Mouse (Mus musculus) intestine, postnatal 0 days (tissue): ENCODE data around the gene Sec1. TPM values are rescaled to one million over a fixed set of nuclear protein-coding genes. Genes with fewer than 3 reads are reported as not detected.
"Not testable (repeated sequence)": the region's sequence is repeated elsewhere in the genome, so short reads cannot be mapped to it uniquely, and the experiment has no call there.

Source experiments
- ATAC-seq: fragments of 200-750 bp; cut with Nextera tagmentation; 2 replicates; pipeline ENCODE4 v1.8.0; 2017; ENCODE audit warnings: mild to moderate bottlenecking, moderate TSS enrichment, moderate library complexity
- H3K27ac ChIP-seq: fragments of 300-500 bp; sonication (generic); 2 replicates; pipeline ENCODE4 v1.5.1; 2014; ENCODE audit warnings: mild to moderate bottlenecking, low read depth, low read length, moderate library complexity
- H3K27me3 ChIP-seq: fragments of 300-500 bp; sonication (generic); replicated peaks from 2 replicates; pipeline ENCODE4 v1.6.1; 2014; ENCODE audit warnings: low read length, mixed read lengths; ENCODE audit not compliant: control insufficient read depth, insufficient read depth
- H3K36me3 ChIP-seq: fragments of 300-500 bp; sonication (generic); 2 replicates; pipeline ENCODE4 v1.6.1; 2014; ENCODE audit warnings: mild to moderate bottlenecking, moderate library complexity; ENCODE audit not compliant: control insufficient read depth, insufficient read depth
- H3K4me1 ChIP-seq: fragments of 300-500 bp; sonication (generic); replicated peaks from 2 replicates; pipeline ENCODE4 v1.6.1; 2014; ENCODE audit warnings: antibody characterized with exemption, low read length, mixed read lengths; ENCODE audit not compliant: control insufficient read depth, insufficient read depth
- H3K4me2 ChIP-seq: fragments of 300-500 bp; sonication (generic); replicated peaks from 2 replicates; pipeline ENCODE4 v1.6.1; 2014; ENCODE audit warnings: low read depth, mild to moderate bottlenecking, moderate library complexity
- H3K4me3 ChIP-seq: fragments of 300-500 bp; sonication (generic); 2 replicates; pipeline ENCODE4 v1.5.1; 2014; ENCODE audit warnings: low read depth, low read length
- H3K9ac ChIP-seq: fragments of 300-500 bp; sonication (generic); 2 replicates; pipeline ENCODE4 v1.6.1; 2014; ENCODE audit warnings: mild to moderate bottlenecking, low read depth, low read length
- H3K9me3 ChIP-seq: fragments of 300-500 bp; sonication (generic); 2 replicates; pipeline ENCODE4 v1.6.1; 2016; ENCODE audit warnings: mixed run types; ENCODE audit not compliant: control insufficient read depth
- CTCF ChIP-seq: sonication (generic); IDR thresholded peaks from 2 replicates; pipeline ENCODE4 v1.5.1; 2016; ENCODE audit warnings: low read depth, mild to moderate bottlenecking, control low read depth, antibody characterized with exemption, moderate library complexity
- WGBS: fragments of 180-500 bp; shearing (Covaris S2); extraction: QIAGEN DNeasy Blood & Tissue Kit; methylation state at CpG from one replicate; pipeline ENCODE4 v1.1.7; 2014; 5-methylcytosine and 5-hydroxymethylcytosine counted together
- polyA plus RNA-seq: library from polyadenylated mRNA; unstranded; fragments of >200 nt; fragmentation: Nextera tagmentation; extraction: Ambion mirVana; gene quantifications from 2 replicates; pipeline ENCODE4 v1.2.1, GENCODE M21; 2015

Gene Sec1
- polyA plus RNA-seq, 1 experiment from 2014 or later = 0.08 TPM

- H3K4me3 ChIP-seq = peak within 1 kb of the TSS; percentile 1; the same call in 1 of the 2 replicates
- WGBS = 47% methylated on average over 7 of the region's 7 CpGs
These were observed 28.0 kb downstream of the Sec1 start, which contains the start of gene Fut2 for GRCm38 (mm10) chr7:45666161-45666560. Gene Fut2 (minus strand): TSS chr7:45666394.

GRCm38 (mm10) chr7:45665303-45666138 is 28.7 kb downstream of the Sec1 start:
- Histone ChIP-seq H3K4me2 (peak overlapping the region; percentile 1; the same call in 1 of the 2 replicates), H3K4me3 (peak overlapping the region; percentile 1; the same call in 1 of the 2 replicates), H3K27ac (no peak overlapping the region), H3K9ac (no peak overlapping the region), H3K36me3 (no peaks in the 10 kb centered on the region), H3K9me3 (no peaks in the 10 kb centered on the region), H3K4me1 (no peaks in the 10 kb centered on the region), H3K27me3 (peaks cover 54% of the 10 kb centered on the region)
- 36% methylated on average over 13 of the region's 13 CpGs for WGBS
- ATAC-seq = no peak
- no peak for TF ChIP-seq CTCF

More at GRCm38 (mm10) chr7:45666161-45666560, 28.0 kb downstream of the Sec1 start, which contains the start of gene Fut2:
- TF ChIP-seq CTCF = no peak
- Histone ChIP-seq H3K27me3 (peaks cover 51% of the 10 kb centered on the region), H3K4me2 (peak within 1 kb of the TSS; percentile 1; the same call in 1 of the 2 replicates), H3K4me1 (no peaks in the 10 kb centered on the region), H3K9ac (no peak within 1 kb of the TSS), H3K27ac (no peak within 1 kb of the TSS), H3K9me3 (no peaks in the 10 kb centered on the region), H3K36me3 (no peaks in the 10 kb centered on the region)
- ATAC-seq = no peak; the same call in 1 of the 2 replicates

GRCm38 (mm10) chr7:45661702-45662101 is 32.5 kb downstream of the Sec1 start:
- not testable (repeated sequence) for H3K36me3 ChIP-seq, ATAC-seq, H3K9me3 ChIP-seq, H3K4me1 ChIP-seq, H3K4me2 ChIP-seq, H3K27ac ChIP-seq, H3K4me3 ChIP-seq, H3K9ac ChIP-seq
- H3K27me3 ChIP-seq = peaks cover 41% of the 10 kb centered on the region
- WGBS = 92% methylated on average over 6 of the region's 6 CpGs

GRCm38 (mm10) chr7:45660746-45661478 is 33.3 kb downstream of the Sec1 start:
- 82% methylated on average over 11 of the region's 11 CpGs for WGBS
- H3K9ac ChIP-seq = no peak overlapping the region
- no peaks in the 10 kb centered on the region for H3K4me1 ChIP-seq
- TF ChIP-seq CTCF = no peak
- H3K4me3 ChIP-seq = no peak overlapping the region
- H3K4me2 ChIP-seq = no peak overlapping the region
- H3K9me3 ChIP-seq = peaks cover 7% of the 10 kb centered on the region; the same call in 1 of the 2 replicates
- H3K27ac ChIP-seq = no peak overlapping the region
- H3K27me3 ChIP-seq = peaks cover 33% of the 10 kb centered on the region
- H3K36me3 ChIP-seq = no peaks in the 10 kb centered on the region
- no peak for ATAC-seq

- Histone ChIP-seq H3K4me2 (peak overlapping the region; percentile 52), H3K9me3 (peaks cover 7% of the 10 kb centered on the region; the same call in 1 of the 2 replicates), H3K4me3 (no peak overlapping the region), H3K27ac (no peak overlapping the region), H3K36me3 (no peaks in the 10 kb centered on the region), H3K27me3 (peaks cover 5% of the 10 kb centered on the region; the same call in 1 of the 2 replicates), H3K4me1 (no peaks in the 10 kb centered on the region), H3K9ac (no peak overlapping the region)
- TF ChIP-seq CTCF = no peak
- peak; percentile 74 for ATAC-seq
- 25% methylated on average over 17 of the region's 17 CpGs for WGBS
These were observed 39.7 kb downstream of the Sec1 start for GRCm38 (mm10) chr7:45654424-45655047.

GRCm38 (mm10) chr7:45650484-45650883 is 43.7 kb downstream of the Sec1 start:
- not testable (repeated sequence) for ATAC-seq, H3K27me3 ChIP-seq, H3K36me3 ChIP-seq, H3K4me1 ChIP-seq, H3K27ac ChIP-seq, H3K9me3 ChIP-seq, H3K4me3 ChIP-seq, H3K4me2 ChIP-seq, H3K9ac ChIP-seq
- WGBS = 94% methylated on average over 19 of the region's 20 CpGs
